In the genomic region with DNA sequence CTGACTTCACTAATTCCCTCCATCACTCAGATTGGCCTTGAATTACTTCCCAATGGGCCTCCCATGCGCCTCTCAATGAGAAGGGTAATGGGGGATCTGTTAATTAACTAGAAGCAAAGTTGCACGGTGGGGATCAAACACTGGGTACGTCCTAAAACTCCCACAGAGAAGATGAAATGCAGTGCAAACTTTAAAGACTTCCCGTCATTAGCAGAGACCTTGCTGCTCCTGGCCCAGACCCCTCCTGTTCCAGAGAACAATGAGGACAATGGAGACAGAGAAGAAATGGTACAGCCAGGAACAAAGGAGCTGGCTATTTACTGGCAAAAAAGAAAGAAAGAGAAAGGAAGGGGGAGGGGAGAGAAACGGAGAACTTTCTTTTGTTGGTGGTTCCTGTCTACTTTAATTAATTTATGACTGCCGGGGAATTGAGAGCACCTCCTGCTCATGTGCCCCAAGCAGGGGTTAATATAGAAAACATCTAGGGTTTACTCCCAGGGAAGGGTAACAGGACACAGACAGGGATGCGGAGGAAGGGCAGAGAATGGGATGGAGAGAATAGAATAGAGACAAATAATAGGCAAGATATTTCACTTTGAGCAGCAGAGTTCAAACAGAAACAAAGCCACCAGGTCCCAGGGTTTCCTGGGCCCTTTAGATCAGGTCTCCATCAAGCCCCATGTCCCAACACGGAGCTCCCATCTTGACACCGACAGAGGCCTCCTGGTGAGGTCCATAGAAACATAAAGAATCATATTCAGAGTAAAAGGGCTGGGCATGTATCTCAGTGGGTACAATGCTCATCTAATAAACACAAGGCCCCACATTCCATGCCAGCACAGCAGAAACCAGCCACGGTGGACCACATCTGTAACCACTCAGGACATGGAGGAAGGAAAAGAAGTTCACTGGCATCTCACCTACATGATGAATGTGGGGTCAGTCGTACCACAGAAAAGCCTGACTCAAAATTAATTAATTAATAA, we compare ENCODE assay signal across 12 mouse cellular contexts.
A peak's percentile ranks its signal among the peaks of the same experiment; 100 is the strongest.
DNase-seq lines count a peak whose midpoint lies in the region; ATAC-seq and TF ChIP-seq lines count a peak whose summit lies in the region.
"Had no signal": no experiment of that assay in that cellular context is flagged by ENCODE, and none has a peak within 500 bp of the region (broad histone marks: within the 10 kb centered on the region; RNA-seq: fewer than 3 reads in every experiment).

No protein-coding gene starts in this region.

- peaks cover 9% of the 10 kb centered on the region for H3K4me1 ChIP-seq in forebrain, embryonic 11.5 days (replicated peaks; ENCODE audit: control insufficient read depth, insufficient read depth, low read length)
- peaks cover 6% of the 10 kb centered on the region; the same call in 1 of the 2 replicates for H3K4me1 ChIP-seq in forebrain, postnatal 0 days (ENCODE audit: insufficient read depth)
- peaks cover 19% of the 10 kb centered on the region for H3K4me1 ChIP-seq in forebrain, embryonic 14.5 days (ENCODE audit: control insufficient read depth, insufficient read depth, low read length)
- peaks cover 11% of the 10 kb centered on the region; the same call in 1 of the 2 replicates for H3K4me1 ChIP-seq in midbrain, embryonic 16.5 days (ENCODE audit: control insufficient read depth, insufficient read depth, low read length)
- H3K4me1 ChIP-seq in lung, adult 2 months (ENCODE audit: control insufficient read depth, insufficient read depth, low read length): no peaks in the 10 kb centered on the region
- H3K4me1 ChIP-seq: lung, embryonic 15.5 days had no signal

- H3K9me3 ChIP-seq in forebrain, embryonic 11.5 days (ENCODE audit: control insufficient read depth, low read length): no peaks in the 10 kb centered on the region
- no peaks in the 10 kb centered on the region for H3K9me3 ChIP-seq in forebrain, postnatal 0 days (ENCODE audit: low read length)
- H3K9me3 ChIP-seq in forebrain, embryonic 14.5 days (replicated peaks; ENCODE audit: control insufficient read depth, low read length): no peaks in the 10 kb centered on the region
- no peaks in the 10 kb centered on the region for H3K9me3 ChIP-seq in midbrain, embryonic 16.5 days (replicated peaks; ENCODE audit: control insufficient read depth, low read length, poor library complexity, severe bottlenecking)
- H3K9me3 ChIP-seq: heart, embryonic 10.5 days; limb, embryonic 13.5 days; lung, embryonic 15.5 days had no signal

- TF ChIP-seq CTCF in forebrain, postnatal 0 days (IDR thresholded peaks at IDR 0.05; ENCODE audit: low read depth): no peak
- TF ChIP-seq CTCF in lung, adult 2 months (IDR thresholded peaks at IDR 0.05; ENCODE audit: insufficient read depth, low read length): no peak

- H3K27me3 ChIP-seq in forebrain, embryonic 11.5 days (ENCODE audit: control insufficient read depth, insufficient read depth, low read length): peaks cover 2% of the 10 kb centered on the region
- H3K27me3 ChIP-seq in forebrain, postnatal 0 days (ENCODE audit: insufficient read depth, low read length): no peaks in the 10 kb centered on the region
- no peaks in the 10 kb centered on the region for H3K27me3 ChIP-seq in forebrain, embryonic 14.5 days (replicated peaks; ENCODE audit: control insufficient read depth, insufficient read depth, low read length)
- H3K27me3 ChIP-seq in midbrain, embryonic 16.5 days (ENCODE audit: control insufficient read depth, insufficient read depth, low read depth, low read length): no peaks in the 10 kb centered on the region
- H3K27me3 ChIP-seq: lung, embryonic 15.5 days had no signal

- 0 out of 2 replicates have a peak overlapping the region, but pooled peaks have one; percentile 11 for H3K4me2 ChIP-seq in forebrain, embryonic 11.5 days (ENCODE audit: low read depth, low read length, severe bottlenecking)
- H3K4me2 ChIP-seq in forebrain, postnatal 0 days (ENCODE audit: low read depth): no peak overlapping the region
- H3K4me2 ChIP-seq in forebrain, embryonic 14.5 days (ENCODE audit: low read length): no peak overlapping the region
- H3K4me2 ChIP-seq in midbrain, embryonic 16.5 days (ENCODE audit: low read length): no peak overlapping the region
- H3K4me2 ChIP-seq: limb, embryonic 13.5 days; lung, embryonic 15.5 days had no signal

- H3K9ac ChIP-seq in forebrain, embryonic 11.5 days (ENCODE audit: low read length): 0 out of 2 replicates have a peak overlapping the region, but pooled peaks have one; percentile 12
- H3K9ac ChIP-seq in forebrain, postnatal 0 days: no peak overlapping the region
- no peak overlapping the region for H3K9ac ChIP-seq in forebrain, embryonic 14.5 days (ENCODE audit: low read length)
- no peak overlapping the region for H3K9ac ChIP-seq in midbrain, embryonic 16.5 days (ENCODE audit: low read depth, low read length)
- H3K9ac ChIP-seq: limb, embryonic 13.5 days; lung, embryonic 15.5 days had no signal

- no peak for TF ChIP-seq POLR2A in lung, adult 2 months (IDR thresholded peaks at IDR 0.05; ENCODE audit: borderline replicate concordance, extremely low read depth, low read depth, low read length)

- peak; percentile 63 for DNase-seq in forebrain, embryonic 11.5 days (ENCODE audit: low spot score)
- no peak for DNase-seq in forebrain, postnatal 0 days
- peak; percentile 97 for DNase-seq in R1 (ENCODE audit: low read depth, low spot score)
- DNase-seq in forebrain, embryonic 14.5 days (ENCODE audit: low spot score): peak; percentile 68
- no peak for DNase-seq in spleen, adult 18-20 months
- DNase-seq in lung, adult 2 months: no peak
- DNase-seq: kidney, adult 9 months had no signal

- peak; percentile 86 for ATAC-seq in forebrain, embryonic 11.5 days (replicated peaks; ENCODE audit: low FRiP score)
- no peak for ATAC-seq in forebrain, postnatal 0 days
- ATAC-seq in forebrain, embryonic 14.5 days: peak; percentile 43; the same call in 1 of the 2 replicates
- ATAC-seq in midbrain, embryonic 16.5 days: peak; percentile 48; the same call in 1 of the 2 replicates
- no peak for ATAC-seq in erythroblast, adult 5-6 weeks (replicated peaks; ENCODE audit: low FRiP score, poor library complexity, severe bottlenecking)

- H3K4me3 ChIP-seq in forebrain, embryonic 11.5 days (ENCODE audit: low read depth, low read length): no peak overlapping the region
- H3K4me3 ChIP-seq in forebrain, postnatal 0 days (ENCODE audit: low read depth, low read length): no peak overlapping the region
- H3K4me3 ChIP-seq in forebrain, embryonic 14.5 days (ENCODE audit: low read depth, low read length): no peak overlapping the region
- no peak overlapping the region for H3K4me3 ChIP-seq in midbrain, embryonic 16.5 days (ENCODE audit: low read depth, low read length)
- H3K4me3 ChIP-seq in lung, adult 2 months (replicated peaks; ENCODE audit: extremely low read depth, low read depth, low read length): no peak overlapping the region
- H3K4me3 ChIP-seq: heart, embryonic 10.5 days; limb, embryonic 13.5 days; lung, embryonic 15.5 days had no signal

- 14% methylated on average over 11 of the region's 11 CpGs for WGBS in forebrain, embryonic 11.5 days
- 22% methylated on average over 11 of the region's 11 CpGs for WGBS in forebrain, postnatal 0 days
- 11% methylated on average over 11 of the region's 11 CpGs for WGBS in forebrain, embryonic 14.5 days
- 21% methylated on average over 11 of the region's 11 CpGs for WGBS in midbrain, embryonic 16.5 days
- WGBS in lung, adult 2 months: 57% methylated on average over 11 of the region's 11 CpGs

- H3K36me3 ChIP-seq in forebrain, embryonic 11.5 days (ENCODE audit: control insufficient read depth, insufficient read depth, low read length): no peaks in the 10 kb centered on the region
- no peaks in the 10 kb centered on the region for H3K36me3 ChIP-seq in forebrain, postnatal 0 days (ENCODE audit: insufficient read depth)
- H3K36me3 ChIP-seq in forebrain, embryonic 14.5 days (ENCODE audit: control insufficient read depth, insufficient read depth, low read length): no peaks in the 10 kb centered on the region
- no peaks in the 10 kb centered on the region for H3K36me3 ChIP-seq in midbrain, embryonic 16.5 days (ENCODE audit: control insufficient read depth, insufficient read depth, low read length)
- H3K36me3 ChIP-seq: heart, embryonic 10.5 days; limb, embryonic 13.5 days; lung, embryonic 15.5 days had no signal

- no peak overlapping the region for H3K27ac ChIP-seq in forebrain, embryonic 11.5 days (ENCODE audit: low read depth, low read length)
- H3K27ac ChIP-seq in forebrain, postnatal 0 days (ENCODE audit: low read depth, low read length): no peak overlapping the region
- H3K27ac ChIP-seq in forebrain, embryonic 14.5 days (ENCODE audit: low read depth, low read length): no peak overlapping the region
- H3K27ac ChIP-seq in midbrain, embryonic 16.5 days (ENCODE audit: low read length): no peak overlapping the region
- H3K27ac ChIP-seq: heart, embryonic 10.5 days; limb, embryonic 13.5 days; lung, embryonic 15.5 days had no signal

Comparison
In these comparisons a context has a peak if more than half of its experiments do, and no peak if none do; other contexts are left out.
1. ATAC-seq: peak in forebrain, embryonic 11.5 days (single experiment), forebrain, embryonic 14.5 days (single experiment) and midbrain, embryonic 16.5 days (single experiment); none in forebrain, postnatal 0 days (single experiment) and erythroblast, adult 5-6 weeks (single experiment).
2. DNase-seq: peak in forebrain, embryonic 11.5 days (single experiment), R1 (single experiment) and forebrain, embryonic 14.5 days (single experiment); none in forebrain, postnatal 0 days (single experiment), spleen, adult 18-20 months (0 of 2) and lung, adult 2 months (single experiment).